Comparison of ENCODE assay signal across 9 mouse cellular contexts in genomic region chr7:70360611-70361382, GRCm38 (mm10). TPM values are rescaled to one million over a fixed set of nuclear protein-coding genes. Genes with fewer than 3 reads are reported as not detected.
A peak's percentile ranks its signal among the peaks of the same experiment; 100 is the strongest.
DNase-seq lines count a peak whose midpoint lies in the region; ATAC-seq and TF ChIP-seq lines count a peak whose summit lies in the region.
"Had no signal": no experiment of that assay in that cellular context is flagged by ENCODE, and none has a peak within 500 bp of the region (broad histone marks: within the 10 kb centered on the region; RNA-seq: fewer than 3 reads in every experiment).

No protein-coding gene starts in this region.

- no peaks in the 10 kb centered on the region for H3K36me3 ChIP-seq in E14TG2a.4 (ENCODE audit: insufficient read depth, low read length)
- H3K36me3 ChIP-seq in forebrain, embryonic 10.5 days (replicated peaks) = peaks cover 44% of the 10 kb centered on the region
- no peaks in the 10 kb centered on the region for H3K36me3 ChIP-seq in hindbrain, embryonic 15.5 days
- no peaks in the 10 kb centered on the region for H3K36me3 ChIP-seq in liver, embryonic 14.5 days (replicated peaks; ENCODE audit: control insufficient read depth, insufficient read depth, low read depth)
- H3K36me3 ChIP-seq in stomach, embryonic 16.5 days (ENCODE audit: control insufficient read depth, insufficient read depth, low read length) = no peaks in the 10 kb centered on the region

- peaks cover 84% of the 10 kb centered on the region for H3K27me3 ChIP-seq in E14TG2a.4 (ENCODE audit: insufficient read depth, low read length)
- H3K27me3 ChIP-seq in forebrain, embryonic 10.5 days (ENCODE audit: poor library complexity, severe bottlenecking) = peaks cover 87% of the 10 kb centered on the region
- H3K27me3 ChIP-seq in hindbrain, embryonic 15.5 days = 0 out of 2 replicates have a peak, but pooled peaks cover 11% of the 10 kb centered on the region
- peaks cover 75% of the 10 kb centered on the region for H3K27me3 ChIP-seq in liver, embryonic 14.5 days (ENCODE audit: control insufficient read depth, insufficient read depth, low read length)
- no peaks in the 10 kb centered on the region for H3K27me3 ChIP-seq in stomach, embryonic 16.5 days (ENCODE audit: control insufficient read depth, insufficient read depth, low read length)
- H3K27me3 ChIP-seq: CH12.LX had no signal

- DNase-seq in cerebellum, adult 9-11 months = peak; percentile 22
- no peak for DNase-seq in cerebellum, adult 11-12 months
- DNase-seq in forebrain, embryonic 10.5 days (ENCODE audit: extremely low spot score, low spot score) = peak; percentile 53
- DNase-seq in liver, embryonic 14.5 days (ENCODE audit: low read depth in 3 of 3, low spot score in 3 of 3) = no peak
- no peak for DNase-seq in layer of hippocampus, adult 9-11 months

- peaks cover 45% of the 10 kb centered on the region for H3K4me1 ChIP-seq in E14TG2a.4 (replicated peaks; ENCODE audit: low read depth, low read length)
- H3K4me1 ChIP-seq in forebrain, embryonic 10.5 days = peaks cover 63% of the 10 kb centered on the region
- peaks cover 17% of the 10 kb centered on the region; the same call in 1 of the 2 replicates for H3K4me1 ChIP-seq in hindbrain, embryonic 15.5 days (replicated peaks)
- H3K4me1 ChIP-seq in liver, embryonic 14.5 days (replicated peaks; ENCODE audit: control insufficient read depth in 2 of 2, insufficient read depth in 2 of 2, low read length in 1 of 2) = no peaks in the 10 kb centered on the region
- peaks cover 9% of the 10 kb centered on the region for H3K4me1 ChIP-seq in stomach, embryonic 16.5 days (ENCODE audit: control insufficient read depth, insufficient read depth, low read length)

- peak overlapping the region; percentile 98 for H3K27ac ChIP-seq in forebrain, embryonic 10.5 days
- peak overlapping the region; percentile 97 for H3K27ac ChIP-seq in hindbrain, embryonic 15.5 days (replicated peaks)
- H3K27ac ChIP-seq in liver, embryonic 14.5 days = peak overlapping the region; percentile 35; the same call in 1 of the 2 replicates
- peak overlapping the region; percentile 99 for H3K27ac ChIP-seq in stomach, embryonic 16.5 days (ENCODE audit: low read length)

- no peak for TF ChIP-seq EP300 in liver, embryonic 14.5 days (IDR thresholded peaks at IDR 0.05; ENCODE audit: low read depth)

- peak overlapping the region; percentile 94 for H3K9ac ChIP-seq in hindbrain, embryonic 15.5 days
- peak overlapping the region; percentile 51 for H3K9ac ChIP-seq in liver, embryonic 14.5 days (replicated peaks)
- H3K9ac ChIP-seq in stomach, embryonic 16.5 days (ENCODE audit: low read length) = peak overlapping the region; percentile 98

- 0 out of 2 replicates have a peak, but pooled peaks cover 5% of the 10 kb centered on the region for H3K9me3 ChIP-seq in E14TG2a.4 (ENCODE audit: low read length)
- H3K9me3 ChIP-seq in forebrain, embryonic 10.5 days = no peaks in the 10 kb centered on the region
- H3K9me3 ChIP-seq in hindbrain, embryonic 15.5 days = no peaks in the 10 kb centered on the region
- H3K9me3 ChIP-seq in liver, embryonic 14.5 days (ENCODE audit: control insufficient read depth, low read length) = no peaks in the 10 kb centered on the region
- H3K9me3 ChIP-seq in stomach, embryonic 16.5 days (replicated peaks; ENCODE audit: control insufficient read depth, low read length) = no peaks in the 10 kb centered on the region

- no peak for TF ChIP-seq CTCF in E14TG2a.4 (conservative IDR thresholded peaks at IDR 0.05; ENCODE audit: low read length)
- no peak for TF ChIP-seq CTCF in liver, embryonic 14.5 days (IDR thresholded peaks at IDR 0.05; ENCODE audit: low read depth)

- WGBS in forebrain, embryonic 10.5 days = 9% methylated on average over 81 of the region's 84 CpGs
- under 1% methylated on average over 49 of the region's 84 CpGs for WGBS in hindbrain, embryonic 15.5 days
- under 1% methylated on average over 55 of the region's 84 CpGs for WGBS in liver, embryonic 14.5 days (ENCODE audit: insufficient replicate concordance)
- under 1% methylated on average over 64 of the region's 84 CpGs for WGBS in stomach, embryonic 16.5 days

- peak overlapping the region; percentile 82 for H3K4me2 ChIP-seq in hindbrain, embryonic 15.5 days
- peak overlapping the region; percentile 47 for H3K4me2 ChIP-seq in liver, embryonic 14.5 days (ENCODE audit: low read depth)
- H3K4me2 ChIP-seq in stomach, embryonic 16.5 days (ENCODE audit: low read depth, low read length) = peak overlapping the region; percentile 84

- H3K4me3 ChIP-seq in E14TG2a.4 (replicated peaks; ENCODE audit: low read length) = peak overlapping the region; percentile 83
- peak overlapping the region; percentile 84 for H3K4me3 ChIP-seq in forebrain, embryonic 10.5 days
- peak overlapping the region; percentile 87 for H3K4me3 ChIP-seq in hindbrain, embryonic 15.5 days
- peak overlapping the region; percentile 54 to 69 for H3K4me3 ChIP-seq in liver, embryonic 14.5 days (ENCODE audit: insufficient read depth in 1 of 2, low read depth in 2 of 2, low read length in 2 of 2)
- peak overlapping the region; percentile 81 for H3K4me3 ChIP-seq in stomach, embryonic 16.5 days (replicated peaks; ENCODE audit: low read length)

- no peak for ATAC-seq in hindbrain, embryonic 15.5 days (ENCODE audit: low FRiP score, low read depth)
- ATAC-seq in liver, embryonic 14.5 days (ENCODE audit: insufficient read depth) = no peak; the same call in 1 of the 2 replicates
- ATAC-seq in stomach, embryonic 16.5 days (ENCODE audit: insufficient read depth, low FRiP score) = no peak

RNA-seq across cellular contexts. Expression of gene Nr2f2, which starts 5.7 kb away (rescaled TPM):
- polyA plus RNA-seq in forebrain, embryonic 10.5 days (2016; fragmentation: Nextera tagmentation; extraction: Ambion mirVana) = 82.3 and 82.7 TPM in 2 replicates
- 87.2 and 90.1 TPM in 2 replicates for polyA plus RNA-seq in hindbrain, embryonic 15.5 days (2015; fragmentation: Nextera tagmentation; extraction: Ambion mirVana)
- 10.1 and 12.0 TPM in 2 replicates for polyA plus RNA-seq in liver, embryonic 14.5 days (2012; rRNA removed)
- 6.3 and 8.5 TPM in 2 replicates for polyA plus RNA-seq in liver, embryonic 14.5 days (2014; fragmentation: Nextera tagmentation; extraction: Ambion mirVana)
- polyA plus RNA-seq in stomach, embryonic 16.5 days (2015; fragmentation: Nextera tagmentation; extraction: Ambion mirVana) = 52.5 and 64.6 TPM in 2 replicates

Comparison
In these comparisons a context has a peak if more than half of its experiments do, and no peak if none do; other contexts are left out.
1. DNase-seq: peak in cerebellum, adult 9-11 months (single experiment) and forebrain, embryonic 10.5 days (single experiment); none in cerebellum, adult 11-12 months (single experiment), liver, embryonic 14.5 days (0 of 3) and layer of hippocampus, adult 9-11 months (single experiment).
2. H3K27ac ChIP-seq: peak in every context shown above with its lines; median percentile 99 in stomach, embryonic 16.5 days; 98 in forebrain, embryonic 10.5 days; 97 in hindbrain, embryonic 15.5 days; 35 in liver, embryonic 14.5 days.
3. Peak in every context shown above with its lines, with median percentiles within 50 percentile points of each other: H3K4me3 ChIP-seq, H3K4me2 ChIP-seq and H3K9ac ChIP-seq.